16 mouse cellular contexts compared by ENCODE assay signal in genomic region chr2:91399168-91399567, GRCm38 (mm10). TPM values are rescaled to one million over a fixed set of nuclear protein-coding genes. Genes with fewer than 3 reads are reported as not detected.
DNase-seq lines count a peak whose midpoint lies in the region; ATAC-seq and TF ChIP-seq lines count a peak whose summit lies in the region.
"Had no signal": no experiment of that assay in that cellular context is flagged by ENCODE, and none has a peak within 500 bp of the region (broad histone marks: within the 10 kb centered on the region; RNA-seq: fewer than 3 reads in every experiment).

No protein-coding gene starts in this region.

- H3K27me3 ChIP-seq in embryonic facial prominence, embryonic 12.5 days: no peaks in the 10 kb centered on the region
- H3K27me3 ChIP-seq in hindbrain, embryonic 13.5 days: no peaks in the 10 kb centered on the region
- no peaks in the 10 kb centered on the region for H3K27me3 ChIP-seq in midbrain, embryonic 15.5 days (replicated peaks)
- H3K27me3 ChIP-seq: limb, embryonic 13.5 days; Patski had no signal

- WGBS in embryonic facial prominence, embryonic 12.5 days: 45% methylated on average over 3 of the region's 3 CpGs
- WGBS in hindbrain, embryonic 13.5 days: 30% methylated on average over 3 of the region's 3 CpGs
- 24% methylated on average over 3 of the region's 3 CpGs for WGBS in midbrain, embryonic 15.5 days

- H3K9ac ChIP-seq in embryonic facial prominence, embryonic 12.5 days: no peak overlapping the region
- no peak overlapping the region for H3K9ac ChIP-seq in hindbrain, embryonic 13.5 days
- no peak overlapping the region for H3K9ac ChIP-seq in midbrain, embryonic 15.5 days
- H3K9ac ChIP-seq: limb, embryonic 13.5 days had no signal

- DNase-seq in gastrocnemius, adult 2 months: no peak
- DNase-seq in gastrocnemius, postnatal 25 days: no peak
- no peak for DNase-seq in lung, postnatal 14 days
- DNase-seq in cerebellum, postnatal 4 days (ENCODE audit: low spot score in 2 of 2): no peak
- DNase-seq: cerebellum, postnatal 10 days; gastrocnemius, postnatal 36 days; kidney, postnatal 36 days; spleen, adult 18-20 months; thymus, postnatal 25 days had no signal

- no peak for ATAC-seq in embryonic facial prominence, embryonic 12.5 days (ENCODE audit: insufficient number of reproducible peaks, insufficient read depth, low FRiP score, low TSS enrichment)
- ATAC-seq in hindbrain, embryonic 13.5 days (ENCODE audit: low FRiP score): no peak
- peak; percentile 65 for ATAC-seq in midbrain, embryonic 15.5 days (replicated peaks)
- ATAC-seq in activated CD4-positive, CD25-positive, alpha-beta regulatory T cell, adult 4 months: no peak
- ATAC-seq: Patski had no signal

- no peak overlapping the region for H3K4me2 ChIP-seq in embryonic facial prominence, embryonic 12.5 days (replicated peaks)
- H3K4me2 ChIP-seq in hindbrain, embryonic 13.5 days: no peak overlapping the region
- no peak overlapping the region for H3K4me2 ChIP-seq in midbrain, embryonic 15.5 days
- H3K4me2 ChIP-seq: limb, embryonic 13.5 days had no signal

- no peak overlapping the region for H3K4me3 ChIP-seq in gastrocnemius, adult 2 months
- H3K4me3 ChIP-seq in embryonic facial prominence, embryonic 12.5 days: no peak overlapping the region
- no peak overlapping the region for H3K4me3 ChIP-seq in hindbrain, embryonic 13.5 days
- no peak overlapping the region for H3K4me3 ChIP-seq in midbrain, embryonic 15.5 days
- H3K4me3 ChIP-seq: limb, embryonic 13.5 days; myocyte had no signal

- H3K27ac ChIP-seq in gastrocnemius, adult 2 months: peak overlapping the region; percentile 32
- peak overlapping the region; percentile 37; the same call in 1 of the 2 replicates for H3K27ac ChIP-seq in embryonic facial prominence, embryonic 12.5 days
- H3K27ac ChIP-seq in hindbrain, embryonic 13.5 days: peak overlapping the region; percentile 56; the same call in 1 of the 2 replicates
- peak overlapping the region; percentile 74 for H3K27ac ChIP-seq in midbrain, embryonic 15.5 days
- H3K27ac ChIP-seq: limb, embryonic 13.5 days had no signal

- no peak for TF ChIP-seq CTCF in gastrocnemius, adult 2 months (IDR thresholded peaks at IDR 0.05)

- no peaks in the 10 kb centered on the region for H3K36me3 ChIP-seq in embryonic facial prominence, embryonic 12.5 days
- no peaks in the 10 kb centered on the region for H3K36me3 ChIP-seq in hindbrain, embryonic 13.5 days
- no peaks in the 10 kb centered on the region for H3K36me3 ChIP-seq in midbrain, embryonic 15.5 days (replicated peaks)
- H3K36me3 ChIP-seq: limb, embryonic 13.5 days had no signal

- intact Hi-C loops in gastrocnemius, adult 2 months (cut with DNase I): no loop called here

- no peaks in the 10 kb centered on the region for H3K9me3 ChIP-seq in embryonic facial prominence, embryonic 12.5 days
- H3K9me3 ChIP-seq in hindbrain, embryonic 13.5 days: no peaks in the 10 kb centered on the region
- H3K9me3 ChIP-seq in midbrain, embryonic 15.5 days: no peaks in the 10 kb centered on the region
- H3K9me3 ChIP-seq: limb, embryonic 13.5 days had no signal

- H3K4me1 ChIP-seq in embryonic facial prominence, embryonic 12.5 days: peaks cover 16% of the 10 kb centered on the region
- peaks cover 15% of the 10 kb centered on the region for H3K4me1 ChIP-seq in hindbrain, embryonic 13.5 days (replicated peaks)
- peaks cover 15% of the 10 kb centered on the region for H3K4me1 ChIP-seq in midbrain, embryonic 15.5 days

RNA-seq across cellular contexts. Expression of gene 1110051M20Rik, which starts 45.3 kb away (rescaled TPM):
- 10 to 100 TPM; 13.4 to 20.0 TPM for total RNA-seq in gastrocnemius, adult 2 months (2021)
- 10 to 100 TPM; 12.6 to 13.6 TPM for total RNA-seq in gastrocnemius, postnatal 25 days (2021)
- 71.3 and 80.1 TPM in 2 replicates for polyA plus RNA-seq in embryonic facial prominence, embryonic 12.5 days (2016; fragmentation: Nextera tagmentation; extraction: Ambion mirVana)
- polyA plus RNA-seq in hindbrain, embryonic 13.5 days (2015; fragmentation: Nextera tagmentation; extraction: Ambion mirVana): 147 and 155 TPM in 2 replicates
- polyA plus RNA-seq in midbrain, embryonic 15.5 days (2015; fragmentation: Nextera tagmentation; extraction: Ambion mirVana): 179 TPM in 2 replicates
- polyA plus RNA-seq in activated CD4-positive, CD25-positive, alpha-beta regulatory T cell, adult 4 months (2017; shearing (Covaris generic)): 10 to 100 TPM; 23.8 to 28.2 TPM

RNA-seq across cellular contexts. Expression of gene Lrp4, which starts 58.1 kb away (rescaled TPM):
- total RNA-seq in gastrocnemius, adult 2 months (2021): 10 to 100 TPM in 1 of 2 experiments, 1 to 10 TPM in 1; 7.8 to 10.2 TPM
- 10 to 100 TPM in 1 of 2 experiments, 1 to 10 TPM in 1; 8.9 to 12.1 TPM for total RNA-seq in gastrocnemius, postnatal 25 days (2021)
- polyA plus RNA-seq in embryonic facial prominence, embryonic 12.5 days (2016; fragmentation: Nextera tagmentation; extraction: Ambion mirVana): 7.9 and 8.2 TPM in 2 replicates
- polyA plus RNA-seq in hindbrain, embryonic 13.5 days (2015; fragmentation: Nextera tagmentation; extraction: Ambion mirVana): 4.3 and 5.0 TPM in 2 replicates
- 4.2 and 4.9 TPM in 2 replicates for polyA plus RNA-seq in midbrain, embryonic 15.5 days (2015; fragmentation: Nextera tagmentation; extraction: Ambion mirVana)
- under 1 TPM in 1 of 2 experiments, not detected in 1; 0.11 TPM for polyA plus RNA-seq in activated CD4-positive, CD25-positive, alpha-beta regulatory T cell, adult 4 months (2017; shearing (Covaris generic))
